Mouse (Mus musculus): ENCODE data around the gene Sde2. TPM values are rescaled to one million over a fixed set of nuclear protein-coding genes. Genes with fewer than 3 reads are reported as not detected.

The Sde2 gene
- polyA plus RNA-seq, 1 experiment from 2014 or later, result 40.5 TPM

DNA sequence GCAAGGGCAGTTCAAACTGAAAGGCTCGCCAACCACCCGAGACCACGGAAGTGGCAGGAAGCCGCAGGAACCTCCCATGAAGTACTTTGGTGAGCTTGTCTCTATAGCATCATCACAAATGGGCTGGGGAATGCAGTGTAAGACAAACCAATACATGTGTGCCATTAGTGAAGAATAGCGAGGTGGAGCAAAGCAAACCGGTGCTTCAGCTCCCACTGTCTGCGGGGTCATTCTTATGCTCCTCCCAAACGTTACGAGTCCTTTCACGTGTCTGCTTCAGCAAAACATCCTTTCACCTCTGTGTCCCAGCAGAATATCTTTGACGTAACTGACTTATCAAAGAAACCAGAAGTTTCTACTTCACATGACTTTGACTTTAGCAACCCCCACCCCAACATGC lies 65.5 kb downstream of the Sde2 start:
- Histone ChIP-seq H3K4me2 (replicated peaks) (no peak overlapping the region), H3K27ac (no peak overlapping the region), H3K36me3 (no peaks in the 10 kb centered on the region), H3K27me3 (replicated peaks) (no peaks in the 10 kb centered on the region), H3K9ac (no peak overlapping the region), H3K9me3 (no peaks in the 10 kb centered on the region), H3K4me1 (no peaks in the 10 kb centered on the region), H3K4me3 (no peak overlapping the region)
- ATAC-seq (ENCODE audit: low FRiP score, low read depth), result no peak
- WGBS, result 90% methylated on average over 11 of the region's 11 CpGs

DNA sequence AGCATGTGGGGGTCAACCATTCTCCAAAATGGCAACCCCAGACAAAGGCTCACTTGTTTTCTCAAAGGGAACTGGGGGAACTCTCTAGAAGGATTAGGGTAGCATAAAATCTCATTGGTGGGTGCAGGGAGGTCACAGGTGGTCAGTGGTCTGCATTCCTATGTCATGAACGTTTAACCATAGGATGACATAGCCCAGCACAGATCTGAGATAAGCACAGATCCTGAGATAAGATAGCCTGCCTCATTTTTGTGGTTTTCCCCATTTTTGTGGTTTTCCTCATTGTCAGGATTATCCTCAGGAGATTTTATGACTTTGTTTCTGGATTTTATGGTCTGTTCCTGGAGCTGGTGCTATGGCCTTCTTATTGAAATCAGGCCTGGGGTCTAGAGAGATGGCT lies 66.1 kb downstream of the Sde2 start:
- Histone ChIP-seq H3K27ac (no peak overlapping the region), H3K4me2 (replicated peaks) (no peak overlapping the region), H3K4me3 (no peak overlapping the region), H3K27me3 (replicated peaks) (no peaks in the 10 kb centered on the region), H3K36me3 (no peaks in the 10 kb centered on the region), H3K9me3 (no peaks in the 10 kb centered on the region), H3K4me1 (no peaks in the 10 kb centered on the region), H3K9ac (no peak overlapping the region)
- ATAC-seq (ENCODE audit: low FRiP score, low read depth), result no peak
- WGBS, result 63% methylated on average over 1 of the region's 1 CpGs

Other genes starting within 250 kb of the Sde2 start
- gene Lin9, start 210.0 kb upstream of the Sde2 start, polyA plus RNA-seq (2016; fragmentation: Nextera tagmentation; extraction: Ambion mirVana), result 17.2 and 20.2 TPM in 2 replicates
- gene Mixl1, start 154.1 kb upstream of the Sde2 start, polyA plus RNA-seq (2016; fragmentation: Nextera tagmentation; extraction: Ambion mirVana), result 0.08 and 0.31 TPM in 2 replicates
- 27.9 and 31.0 TPM in 2 replicates for gene Acbd3, start 125.1 kb upstream of the Sde2 start, polyA plus RNA-seq (2016; fragmentation: Nextera tagmentation; extraction: Ambion mirVana)
- 3,506 and 3,654 TPM in 2 replicates for gene H3f3a, start 37.2 kb upstream of the Sde2 start, polyA plus RNA-seq (2016; fragmentation: Nextera tagmentation; extraction: Ambion mirVana)
- not detected in 2 replicates for gene Lefty2, start 42.0 kb downstream of the Sde2 start, polyA plus RNA-seq (2016; fragmentation: Nextera tagmentation; extraction: Ambion mirVana)
- gene Pycr2, start 53.2 kb downstream of the Sde2 start, polyA plus RNA-seq (2016; fragmentation: Nextera tagmentation; extraction: Ambion mirVana), result 93.9 and 94.6 TPM in 2 replicates
- 0.28 and 0.46 TPM in 2 replicates for gene Lefty1, start 83.9 kb downstream of the Sde2 start, polyA plus RNA-seq (2016; fragmentation: Nextera tagmentation; extraction: Ambion mirVana)
- 3.2 and 3.9 TPM in 2 replicates for gene Tmem63a, start 91.2 kb downstream of the Sde2 start, polyA plus RNA-seq (2016; fragmentation: Nextera tagmentation; extraction: Ambion mirVana)
- gene Ephx1, start 169.8 kb downstream of the Sde2 start, polyA plus RNA-seq (2016; fragmentation: Nextera tagmentation; extraction: Ambion mirVana), result 2.8 and 3.0 TPM in 2 replicates
- gene 9130409I23Rik, start 200.1 kb downstream of the Sde2 start, polyA plus RNA-seq (2016; fragmentation: Nextera tagmentation; extraction: Ambion mirVana), result not detected in 2 replicates